Mouse (Mus musculus) kidney, postnatal 0 days (tissue): ENCODE measurements at regions not wholly inside any gene's neighbourhood (a gene's known extent, or its start where the extent isn't known, plus 50 kb on each side); places are given as distances from the start of the nearest gene placed in this dataset.

Experiments used
- ATAC-seq: fragments of 200-750 bp; cut with Nextera tagmentation; replicated peaks from 2 replicates; pipeline ENCODE4 v1.8.0; 2017; ENCODE audit warnings: low read depth, moderate number of reproducible peaks, moderate TSS enrichment, moderate library complexity; ENCODE audit not compliant: low FRiP score
- DNase-seq: peaks from one replicate; pipeline ENCODE4 v3.0.0-alpha.2; 2016; ENCODE audit warnings: low spot score
- H3K27ac ChIP-seq: fragments of 300-500 bp; sonication (generic); 2 replicates; pipeline ENCODE4 v1.5.1; 2014; ENCODE audit warnings: mild to moderate bottlenecking
- H3K27me3 ChIP-seq: fragments of 300-500 bp; sonication (generic); 2 replicates; pipeline ENCODE4 v1.6.1; 2014; ENCODE audit warnings: low read length, mixed read lengths; ENCODE audit not compliant: insufficient read depth
- H3K36me3 ChIP-seq: fragments of 300-500 bp; sonication (generic); 2 replicates; pipeline ENCODE4 v1.6.1; 2014; ENCODE audit warnings: low read length, mixed read lengths; ENCODE audit not compliant: insufficient read depth
- H3K4me1 ChIP-seq: fragments of 300-500 bp; sonication (generic); replicated peaks from 2 replicates; pipeline ENCODE4 v1.6.1; 2014; ENCODE audit warnings: antibody characterized with exemption, low read length, mixed read lengths; ENCODE audit not compliant: insufficient read depth
- H3K4me2 ChIP-seq: fragments of 300-500 bp; sonication (generic); 2 replicates; pipeline ENCODE4 v1.6.1; 2014; ENCODE audit warnings: mild to moderate bottlenecking, low read length, moderate library complexity, mixed read lengths
- H3K4me3 ChIP-seq: fragments of 300-500 bp; sonication (generic); replicated peaks from 2 replicates; pipeline ENCODE4 v1.5.1; 2014; ENCODE audit warnings: low read depth, low read length
- H3K9ac ChIP-seq: fragments of 300-500 bp; sonication (generic); 2 replicates; pipeline ENCODE4 v1.6.1; 2014; ENCODE audit warnings: low read depth, low read length
- H3K9me3 ChIP-seq: fragments of 300-500 bp; sonication (generic); replicated peaks from 2 replicates; pipeline ENCODE4 v1.6.1; 2016; ENCODE audit warnings: low read length, inconsistent platforms, mixed read lengths
- CTCF ChIP-seq: IDR thresholded peaks from 2 replicates; pipeline ENCODE4 v1.5.1; 2016; ENCODE audit warnings: antibody characterized with exemption, low read depth, mild to moderate bottlenecking, moderate library complexity
- WGBS: fragments of 180-500 bp; shearing (Covaris S2); extraction: QIAGEN DNeasy Blood & Tissue Kit; methylation state at CpG from one replicate; pipeline ENCODE4 v1.1.7; 2014; 5-methylcytosine and 5-hydroxymethylcytosine counted together

DNA sequence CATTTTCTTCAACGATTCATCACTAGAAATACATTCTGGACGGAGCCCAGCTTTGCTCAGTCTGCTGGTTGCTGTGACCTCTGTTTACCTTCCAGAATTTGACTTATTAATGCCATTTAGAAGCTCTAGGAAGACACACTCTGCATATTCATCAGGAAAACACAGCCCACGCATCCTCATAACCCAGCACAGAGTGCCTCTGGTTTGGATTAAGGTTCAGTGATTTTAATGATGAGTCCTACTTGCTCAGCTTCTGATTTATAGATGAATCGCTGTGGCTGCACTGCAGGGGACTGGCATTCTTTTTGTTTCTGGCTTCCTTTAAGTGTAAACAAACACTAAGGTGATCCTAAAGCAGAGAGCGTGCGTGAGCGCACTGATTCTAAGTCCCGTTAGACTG is 118.8 kb downstream of the Bach1 start:
- ATAC-seq (no peak), DNase-seq (peak; percentile 24)
- Histone ChIP-seq H3K9me3 (no peaks in the 10 kb centered on the region), H3K27ac (no peak overlapping the region), H3K4me2 (no peak overlapping the region), H3K9ac (no peak overlapping the region), H3K27me3 (no peaks in the 10 kb centered on the region), H3K4me3 (no peak overlapping the region), H3K4me1 (no peaks in the 10 kb centered on the region), H3K36me3 (no peaks in the 10 kb centered on the region)
- TF ChIP-seq CTCF: no peak
- WGBS: 42% methylated on average over 8 of the region's 8 CpGs

DNA sequence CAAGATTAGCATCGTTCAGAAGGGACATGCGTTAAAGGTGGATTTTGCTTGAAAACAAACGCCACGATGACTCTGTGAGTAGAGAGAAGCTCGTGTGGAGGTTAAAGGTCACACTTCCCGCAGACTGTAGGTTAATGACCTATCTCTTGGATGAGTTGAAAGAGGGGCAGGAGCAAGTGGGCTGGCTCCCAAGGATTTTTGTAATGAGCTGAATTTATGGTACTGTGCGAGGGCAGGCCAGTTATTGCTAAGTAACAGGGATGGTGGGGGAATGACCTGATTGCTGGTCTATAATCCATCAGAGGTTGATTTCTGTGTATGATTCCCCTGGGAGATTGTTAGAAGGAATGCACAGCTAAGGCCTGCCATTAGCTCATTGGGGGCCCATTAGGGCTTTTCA is 135.6 kb downstream of the Bach1 start:
- no peak for TF ChIP-seq CTCF
- no peaks in the 10 kb centered on the region for H3K4me1 ChIP-seq
- no peak overlapping the region for H3K4me3 ChIP-seq
- H3K36me3 ChIP-seq: no peaks in the 10 kb centered on the region
- H3K9me3 ChIP-seq: no peaks in the 10 kb centered on the region
- H3K9ac ChIP-seq: no peak overlapping the region
- WGBS: 31% methylated on average over 7 of the region's 7 CpGs
- no peak overlapping the region for H3K27ac ChIP-seq
- ATAC-seq (no peak), DNase-seq (no peak)
- H3K4me2 ChIP-seq: no peak overlapping the region
- no peaks in the 10 kb centered on the region for H3K27me3 ChIP-seq

DNA sequence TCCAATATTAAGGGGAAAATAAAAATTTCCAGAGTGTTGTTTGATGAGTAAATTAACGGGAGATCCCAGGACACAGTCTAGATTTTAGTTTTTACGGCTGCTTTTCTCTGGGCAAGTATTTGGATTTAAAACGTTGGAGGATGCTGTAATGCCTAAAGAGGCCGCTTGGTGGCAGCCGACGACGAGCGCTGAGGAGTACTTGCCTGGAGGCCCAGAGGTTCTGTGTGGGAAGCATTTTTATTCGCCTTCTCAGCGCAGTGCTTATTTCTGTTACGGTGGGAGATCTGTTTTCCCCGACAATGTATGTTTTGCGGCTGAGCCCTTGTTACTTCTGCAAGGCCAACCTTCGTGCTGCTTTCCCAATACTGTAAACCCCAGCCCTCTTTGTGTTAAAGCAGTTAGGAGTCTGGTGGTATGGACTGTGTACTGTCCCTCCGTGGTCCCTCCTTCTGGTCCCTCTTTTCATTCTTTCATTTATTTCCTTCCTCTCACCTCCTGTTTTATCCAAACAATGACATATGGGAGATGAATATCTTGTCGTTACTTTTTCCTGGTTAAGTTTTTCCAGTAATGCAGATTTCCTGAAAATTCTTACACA is 142.3 kb downstream of the Bach1 start:
- Histone ChIP-seq H3K4me3 (no peak overlapping the region), H3K36me3 (no peaks in the 10 kb centered on the region), H3K9me3 (no peaks in the 10 kb centered on the region), H3K4me2 (peak overlapping the region; percentile 31; the same call in 1 of the 2 replicates), H3K27me3 (no peaks in the 10 kb centered on the region), H3K4me1 (no peaks in the 10 kb centered on the region), H3K27ac (no peak overlapping the region), H3K9ac (no peak overlapping the region)
- WGBS: 7% methylated on average over 16 of the region's 16 CpGs
- ATAC-seq (peak; percentile 52; the same call in 1 of the 2 replicates), DNase-seq (peak; percentile 92)
- peak; percentile 97 for TF ChIP-seq CTCF
